Mouse (Mus musculus) thymus, postnatal 10 days (tissue): ENCODE measurements around the gene Eef2kmt.
"Not testable (repeated sequence)": the region's sequence is repeated elsewhere in the genome, so short reads cannot be mapped to it uniquely, and the experiment has no call there.

Experiments used
- DNase-seq, 2 experiments: peaks; one replicate each; pipeline ENCODE4 v3.0.0; 2021; ENCODE audit warnings: low spot score in 2 of 2

Eef2kmt gene

DNA sequence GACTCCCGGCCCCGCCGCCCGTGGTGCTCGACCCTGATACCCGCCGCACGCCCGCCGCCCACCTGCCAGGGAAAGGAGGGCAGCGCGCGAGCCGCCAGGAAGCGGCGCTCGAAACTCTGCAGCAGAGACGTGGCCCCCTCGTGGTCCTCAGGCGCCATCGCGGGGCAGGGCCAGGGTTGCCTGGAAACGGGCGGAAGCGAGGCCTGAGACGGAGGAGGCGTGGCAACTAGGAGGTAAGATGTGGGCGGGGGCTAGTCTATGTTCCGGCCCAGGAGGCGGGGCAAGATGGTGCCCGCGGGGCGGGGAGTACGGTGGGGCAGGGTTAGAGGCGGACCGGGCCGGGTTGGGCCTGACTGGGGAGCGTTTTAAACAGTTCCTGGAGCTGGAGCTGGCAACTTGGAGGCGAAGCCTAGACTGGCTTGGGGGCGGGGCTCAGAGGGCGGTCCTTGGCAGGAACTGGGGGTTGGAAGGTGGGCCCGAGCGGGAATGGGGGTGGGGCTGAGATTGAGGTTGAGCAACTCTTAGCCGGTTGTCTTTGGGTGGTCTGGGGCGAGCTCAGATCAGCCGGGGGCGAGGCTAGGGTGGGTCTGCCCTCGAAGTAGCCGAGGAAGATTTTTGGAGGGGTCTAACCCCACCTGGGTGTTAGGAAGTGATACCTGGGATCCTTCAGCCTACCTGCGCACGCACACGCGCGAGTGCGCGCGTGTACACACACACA, at the start of gene Eef2kmt:
Gene Eef2kmt, minus strand, starts transcription at position 205 of the 718 bp plus-strand sequence.
- peak; percentile 99 for DNase-seq

GRCm38 (mm10) chr16:5295238-5295637, 39.5 kb upstream of the Eef2kmt start:
- DNase-seq = no peak

DNA sequence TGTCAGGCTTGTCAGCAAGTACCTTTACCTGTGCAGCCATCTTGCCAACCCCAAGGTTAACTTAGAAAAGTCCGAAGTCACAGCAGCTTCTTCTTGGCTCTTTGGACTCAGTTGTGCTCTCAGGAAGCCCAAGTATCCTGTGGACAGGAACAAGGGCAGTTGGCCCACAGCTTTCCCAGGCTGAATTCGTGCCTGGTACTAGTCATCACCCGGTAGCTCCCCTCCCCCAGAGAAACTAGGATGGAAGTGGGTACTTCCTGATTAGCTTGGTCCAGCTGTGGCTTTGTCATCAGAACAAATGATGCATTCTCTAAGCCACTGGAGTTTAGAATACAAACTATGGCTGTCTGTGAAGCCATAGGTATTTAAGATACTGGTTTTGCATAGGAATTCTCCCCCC, 29.6 kb upstream of the Eef2kmt start:
- no peak for DNase-seq

DNA sequence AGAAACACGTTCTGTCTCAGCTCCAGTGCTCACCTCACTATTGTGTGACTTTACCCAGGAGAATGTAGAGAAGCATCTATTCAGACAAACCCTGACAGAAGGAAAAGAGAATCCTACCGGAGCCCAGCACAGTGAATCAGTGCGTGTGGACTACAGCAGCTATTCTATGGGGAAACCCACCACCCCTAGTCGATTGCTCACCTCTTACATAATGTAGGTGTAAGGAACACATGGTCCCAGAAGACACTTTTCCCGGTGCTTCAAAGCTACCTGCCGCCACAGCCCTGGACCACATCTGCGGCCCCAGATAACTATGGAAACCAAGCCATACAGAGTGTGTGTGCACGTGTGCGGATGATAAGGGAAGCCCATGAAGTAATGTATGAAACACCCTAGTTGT, 26.9 kb upstream of the Eef2kmt start:
- DNase-seq = no peak

DNA sequence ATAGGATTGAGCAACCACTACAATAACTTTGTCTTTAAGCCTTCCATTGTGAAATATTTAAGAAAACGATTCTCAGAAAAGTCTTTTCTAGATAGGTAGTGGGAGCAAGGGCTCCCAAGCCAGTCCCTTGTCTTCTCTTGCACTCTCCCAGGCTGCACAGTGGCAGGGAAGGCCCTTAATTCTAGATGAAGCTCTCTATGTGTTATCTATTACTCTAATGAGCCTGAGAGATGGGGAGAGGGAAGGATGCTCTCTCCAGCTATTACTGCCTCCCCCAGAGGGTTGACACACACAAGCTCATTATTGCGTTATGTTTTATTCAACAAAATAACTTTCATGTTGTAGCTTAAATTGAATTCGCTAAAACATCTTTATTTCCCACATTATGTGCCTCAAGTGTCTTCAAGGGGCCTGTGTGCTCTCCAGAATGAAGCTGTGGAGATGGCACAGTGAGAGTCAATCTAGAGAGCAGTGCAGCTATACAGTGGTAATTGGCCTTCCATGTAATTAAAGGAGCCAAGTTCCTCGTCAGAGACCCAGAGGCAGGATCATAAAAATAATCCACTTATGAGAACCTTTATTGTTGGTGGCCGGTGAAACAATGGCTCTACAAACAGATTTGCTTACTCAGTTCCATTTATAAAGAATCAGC, 23.9 kb upstream of the Eef2kmt start:
- DNase-seq = no peak

GRCm38 (mm10) chr16:5272371-5272770, 16.6 kb upstream of the Eef2kmt start:
- DNase-seq = no peak

- DNase-seq = no peak
Measured at GRCm38 (mm10) chr16:5271411-5272035, 15.7 kb upstream of the Eef2kmt start.

GRCm38 (mm10) chr16:5263926-5264325, 8.1 kb upstream of the Eef2kmt start:
- no peak for DNase-seq

- DNase-seq = no peak
Measured at GRCm38 (mm10) chr16:5263156-5263555, 7.4 kb upstream of the Eef2kmt start.

DNA sequence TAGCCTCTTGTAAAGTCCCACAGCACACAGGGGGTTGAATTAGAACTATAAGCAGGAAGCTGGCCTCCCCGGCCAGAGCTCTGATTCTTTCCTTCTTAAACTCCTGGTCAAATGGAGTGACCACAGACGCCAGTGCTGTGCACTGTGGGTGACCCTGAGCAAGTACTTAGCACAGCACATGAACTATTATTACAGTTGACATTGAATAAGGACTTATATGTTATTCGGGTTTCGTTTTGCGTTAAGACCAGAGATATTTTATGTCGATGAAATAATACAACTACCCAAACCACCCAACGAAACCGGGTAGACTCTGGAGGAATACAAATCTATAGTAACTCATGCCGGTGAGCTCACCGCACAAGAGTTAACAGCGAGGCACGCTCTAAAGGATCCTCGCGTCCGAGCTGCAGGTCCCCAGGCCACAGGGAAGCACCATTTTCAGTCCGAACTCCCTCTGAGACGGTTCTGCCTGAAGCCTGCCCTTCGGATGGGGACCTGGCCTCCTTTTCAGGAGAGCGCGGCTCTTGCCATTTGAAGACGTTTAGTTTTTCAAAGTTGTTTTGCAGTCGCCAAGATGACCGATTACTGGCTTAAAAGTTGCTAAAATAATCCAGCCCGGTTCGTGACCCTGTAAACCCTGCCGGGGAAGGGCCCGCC, 572 bp downstream of the Eef2kmt start:
- no peak for DNase-seq

DNA sequence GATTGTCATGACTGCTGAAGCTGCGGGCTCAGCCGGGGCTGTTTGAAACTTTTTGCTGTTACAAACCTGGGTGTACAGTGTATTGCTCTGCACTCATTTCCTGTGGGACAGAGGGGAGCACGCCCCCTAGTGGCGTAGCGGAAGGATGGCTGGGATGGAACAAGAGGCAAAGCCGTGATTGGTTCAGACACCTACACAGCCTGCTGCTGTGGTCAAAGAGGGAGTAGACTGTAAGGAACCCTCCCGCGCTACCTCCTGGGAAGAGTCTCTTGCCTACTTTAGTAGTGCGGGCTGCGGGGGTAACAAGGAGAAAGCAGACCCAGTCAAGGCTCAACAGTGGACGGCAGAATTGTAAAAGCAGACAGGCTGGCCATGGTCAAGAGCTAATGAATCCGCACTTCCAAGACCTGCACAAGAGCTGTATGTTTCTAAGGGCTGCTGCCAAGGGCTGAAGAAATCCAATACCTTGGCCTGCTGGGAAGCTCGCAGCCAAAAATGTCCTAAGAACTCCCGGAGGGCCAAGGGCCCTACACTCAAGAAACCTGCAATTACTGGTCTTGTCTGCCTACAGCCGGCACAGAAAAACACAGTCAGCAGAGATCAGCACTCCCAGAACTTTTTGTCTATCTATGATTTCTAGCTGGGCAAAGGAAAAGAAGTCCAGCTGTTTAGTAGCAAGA, 1.3 kb downstream of the Eef2kmt start:
- DNase-seq = peak; percentile 79 to 88

DNA sequence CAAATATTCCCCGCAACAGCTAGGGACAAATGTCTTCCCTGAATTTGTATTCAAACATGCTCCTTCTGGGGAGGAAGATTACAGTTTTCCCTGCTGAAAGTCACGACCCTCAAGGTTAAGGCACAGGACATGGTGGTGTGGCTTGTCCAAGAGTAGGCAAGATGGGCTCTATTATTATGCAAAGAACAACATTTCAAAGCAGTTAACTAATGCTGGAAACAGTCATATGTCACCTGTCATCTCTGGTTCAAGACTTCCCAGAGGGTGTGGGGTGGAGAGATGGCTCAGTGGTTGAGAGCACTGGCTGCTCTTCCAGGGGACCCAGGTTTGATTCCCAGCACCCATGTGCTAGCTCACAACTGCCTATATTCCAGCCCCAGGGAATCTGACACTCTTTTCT, 3.5 kb downstream of the Eef2kmt start:
- no peak for DNase-seq

- no peak for DNase-seq
Measured at GRCm38 (mm10) chr16:5250891-5251290, 4.9 kb downstream of the Eef2kmt start.

GRCm38 (mm10) chr16:5244411-5244810, 11.4 kb downstream of the Eef2kmt start:
- DNase-seq = peak; percentile 18 to 64

DNA sequence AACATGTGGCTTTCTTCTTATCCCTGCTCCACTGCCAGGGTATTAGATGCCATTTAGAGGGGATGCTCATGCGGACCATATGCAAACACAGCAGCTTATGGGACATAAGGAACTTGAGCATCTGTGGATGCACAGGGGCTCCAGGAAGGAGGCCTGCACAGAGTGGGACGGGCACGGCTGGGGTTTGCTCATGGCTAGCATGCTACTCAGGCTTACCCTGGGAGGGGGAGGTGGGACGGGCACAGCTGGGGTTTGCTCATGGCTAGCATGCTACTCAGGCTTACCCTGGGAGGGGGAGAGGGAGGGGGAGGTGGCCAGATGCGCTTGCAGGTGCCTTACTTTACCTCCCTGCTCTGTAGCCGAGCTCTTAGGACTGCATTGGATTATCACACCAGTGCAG, 12.9 kb downstream of the Eef2kmt start:
- no peak for DNase-seq

DNA sequence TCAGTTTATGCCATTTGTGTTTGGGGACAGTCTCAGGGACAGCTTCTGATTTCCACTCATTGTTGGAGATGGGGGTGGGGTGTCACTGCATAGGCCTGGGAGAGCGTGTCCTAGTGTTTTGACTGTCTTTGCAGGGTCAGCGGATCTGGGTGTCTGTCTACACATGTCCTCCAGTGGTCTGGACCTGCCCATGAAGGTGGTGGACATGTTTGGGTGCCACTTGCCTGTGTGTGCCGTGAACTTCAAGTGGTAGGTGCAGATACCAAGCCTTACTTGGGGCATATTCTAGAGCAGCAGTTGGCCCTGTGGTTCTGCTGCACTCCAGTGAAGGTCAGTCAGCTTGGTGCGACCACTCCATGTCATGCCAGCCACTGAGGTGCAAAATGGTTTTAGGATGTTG, 13.4 kb downstream of the Eef2kmt start:
- no peak for DNase-seq

- DNase-seq = peak; percentile 82 to 88
Measured at GRCm38 (mm10) chr16:5233418-5234313, 22.1 kb downstream of the Eef2kmt start, which contains the start of gene Alg1. Gene Alg1 (plus strand): TSS chr16:5233621.

- DNase-seq = no peak
Measured at GRCm38 (mm10) chr16:5232982-5233381, 22.8 kb downstream of the Eef2kmt start.

DNA sequence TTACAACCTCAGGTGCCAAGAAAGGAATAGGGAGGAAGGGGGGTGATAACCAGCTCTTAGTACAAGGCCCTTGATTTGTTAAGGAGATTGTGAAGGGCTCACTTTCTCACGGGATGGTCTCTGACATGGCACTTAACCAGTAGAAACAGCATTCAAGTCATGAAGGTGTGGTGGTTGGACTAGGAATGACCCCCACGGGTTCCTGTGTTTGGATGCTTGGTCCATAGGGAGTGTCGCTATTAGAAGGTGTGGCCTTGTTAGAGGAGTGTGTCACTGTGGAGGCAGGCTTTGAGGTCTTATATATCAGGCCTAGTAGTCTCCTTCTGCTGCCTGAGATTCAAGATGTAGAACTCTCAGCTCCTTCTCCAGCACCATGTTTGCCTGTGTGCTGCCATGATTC, 27.7 kb downstream of the Eef2kmt start:
- not testable (repeated sequence) for DNase-seq

DNA sequence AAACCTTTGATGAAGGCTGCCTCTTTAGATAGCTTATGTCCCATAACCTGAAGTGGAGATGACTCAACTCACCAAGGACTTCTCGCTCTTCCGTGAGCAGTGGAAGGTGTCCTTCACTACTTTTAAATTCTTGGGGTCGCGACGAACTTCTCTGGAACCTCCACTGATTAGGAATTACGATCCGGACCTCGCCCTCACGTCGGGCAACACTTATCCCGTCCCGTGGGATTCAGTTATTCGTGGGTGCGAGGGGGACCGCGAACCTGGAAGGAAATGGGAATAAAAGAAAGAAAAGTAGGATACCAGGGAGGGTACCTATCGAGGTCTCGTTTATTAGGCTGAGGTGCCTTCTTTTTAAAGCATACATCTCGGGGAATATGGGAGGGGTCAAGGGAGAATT, 28.3 kb downstream of the Eef2kmt start:
- not testable (repeated sequence) for DNase-seq

DNA sequence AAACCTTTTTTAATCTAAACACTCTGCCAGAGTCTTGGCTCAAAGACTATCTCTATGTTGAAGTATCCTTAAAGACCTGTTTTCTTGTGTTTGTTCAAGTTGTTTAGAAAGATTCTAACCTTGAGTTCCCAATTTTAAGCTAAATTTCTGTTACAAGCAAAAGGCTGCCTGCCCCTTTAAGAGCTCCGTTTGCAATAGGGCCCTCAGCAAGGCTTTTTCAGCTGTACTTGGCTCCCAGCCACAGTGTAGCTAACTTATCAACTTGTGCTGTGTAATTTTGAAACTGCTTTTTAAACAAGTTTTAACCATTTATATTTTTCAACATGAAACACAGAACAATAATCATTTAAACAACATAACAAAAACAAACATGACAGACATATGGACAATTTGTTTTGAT, 29.2 kb downstream of the Eef2kmt start:
- DNase-seq = not testable (repeated sequence)
